Mouse (Mus musculus) testis, adult 2 months (tissue): ENCODE measurements at regions not wholly inside any gene's neighbourhood (a gene's known extent, or its start where the extent isn't known, plus 50 kb on each side); places are given as distances from the start of the nearest gene placed in this dataset.

Source experiments
- CTCF ChIP-seq: fragments of 200-500 bp; IDR thresholded peaks from 2 replicates; pipeline ENCODE4 v1.5.1; 2012; ENCODE audit warnings: low read depth, mild to moderate bottlenecking, inconsistent platforms, low read length, moderate library complexity; ENCODE audit not compliant: control insufficient read depth, insufficient read depth, insufficient replicate concordance
- POLR2A ChIP-seq: fragments of 200-500 bp; IDR thresholded peaks from 2 replicates; pipeline ENCODE4 v1.6.1; 2012; ENCODE audit warnings: low read depth, mild to moderate bottlenecking, inconsistent platforms, low read length, moderate library complexity; ENCODE audit not compliant: control insufficient read depth

DNA sequence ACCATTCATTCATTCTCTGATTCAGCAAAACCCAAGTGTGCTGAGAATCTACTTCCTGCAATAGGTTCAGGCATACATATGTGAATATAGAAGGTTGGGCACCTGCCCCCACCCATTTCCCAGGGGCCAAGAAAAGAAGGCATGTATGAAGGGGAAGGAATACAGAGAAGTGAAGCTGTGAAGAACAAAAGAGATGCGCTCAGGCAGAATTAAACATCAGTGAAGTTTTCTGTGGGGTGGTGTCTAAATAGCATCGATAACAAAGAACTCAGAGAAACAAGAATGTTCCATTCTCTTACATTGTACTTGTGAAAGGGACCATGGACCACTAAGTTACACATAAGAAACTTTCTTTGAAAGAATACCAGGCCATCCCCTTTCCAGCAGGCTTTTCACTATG, 580.7 kb downstream of the Gm9195 start:
- TF ChIP-seq CTCF, result no peak
- TF ChIP-seq POLR2A, result no peak
